Mouse (Mus musculus): ENCODE results near the gene Atg5.
A peak's percentile ranks its signal among the peaks of the same experiment; 100 is the strongest.

Atg5 gene

GRCm38 (mm10) chr10:44353467-44353866 lies 85.3 kb downstream of the Atg5 start:
- DNase-seq (ENCODE audit: low spot score in 2 of 2) = no peak

GRCm38 (mm10) chr10:44354393-44354792 lies 86.2 kb downstream of the Atg5 start:
- no peak for DNase-seq (ENCODE audit: low spot score in 2 of 2)

GRCm38 (mm10) chr10:44355216-44355615 lies 87.1 kb downstream of the Atg5 start:
- no peak for DNase-seq (ENCODE audit: low spot score in 2 of 2)

- DNase-seq (ENCODE audit: low spot score in 2 of 2) = no peak
These were observed 88.5 kb downstream of the Atg5 start for GRCm38 (mm10) chr10:44356625-44357024.

- DNase-seq (ENCODE audit: low spot score in 2 of 2) = no peak
These were observed 89.2 kb downstream of the Atg5 start for GRCm38 (mm10) chr10:44357316-44357715.

GRCm38 (mm10) chr10:44358816-44359215 lies 90.7 kb downstream of the Atg5 start:
- no peak for DNase-seq (ENCODE audit: low spot score in 2 of 2)

GRCm38 (mm10) chr10:44360632-44361031 lies 92.5 kb downstream of the Atg5 start:
- DNase-seq (ENCODE audit: low spot score in 2 of 2) = no peak

GRCm38 (mm10) chr10:44362435-44362834 lies 94.3 kb downstream of the Atg5 start:
- no peak for DNase-seq (ENCODE audit: low spot score in 2 of 2)

- DNase-seq (ENCODE audit: low spot score in 2 of 2) = no peak
These were observed 94.7 kb downstream of the Atg5 start for GRCm38 (mm10) chr10:44362846-44363245.

- DNase-seq (ENCODE audit: low spot score in 2 of 2) = no peak
These were observed 98.0 kb downstream of the Atg5 start for GRCm38 (mm10) chr10:44366186-44366585.

GRCm38 (mm10) chr10:44367043-44367442 lies 98.9 kb downstream of the Atg5 start:
- DNase-seq (ENCODE audit: low spot score in 2 of 2) = no peak

- no peak for DNase-seq (ENCODE audit: low spot score in 2 of 2)
These were observed 100.4 kb downstream of the Atg5 start for GRCm38 (mm10) chr10:44368596-44368995.

- no peak for DNase-seq (ENCODE audit: low spot score in 2 of 2)
These were observed 102.5 kb downstream of the Atg5 start for GRCm38 (mm10) chr10:44370666-44371065.

GRCm38 (mm10) chr10:44372210-44372609 lies 104.1 kb downstream of the Atg5 start:
- no peak for DNase-seq (ENCODE audit: low spot score in 2 of 2)

GRCm38 (mm10) chr10:44374678-44375077 lies 106.5 kb downstream of the Atg5 start:
- DNase-seq (ENCODE audit: low spot score in 2 of 2) = no peak

- no peak for DNase-seq (ENCODE audit: low spot score in 2 of 2)
These were observed 107.3 kb downstream of the Atg5 start for GRCm38 (mm10) chr10:44375501-44375900.

- DNase-seq (ENCODE audit: low spot score in 2 of 2) = no peak
These were observed 109.7 kb downstream of the Atg5 start for GRCm38 (mm10) chr10:44377821-44378220.

- no peak for DNase-seq (ENCODE audit: low spot score in 2 of 2)
These were observed 110.2 kb downstream of the Atg5 start for GRCm38 (mm10) chr10:44378403-44378802.

- peak; percentile 67 to 75 for DNase-seq (ENCODE audit: low spot score in 2 of 2)
These were observed 112.5 kb downstream of the Atg5 start for GRCm38 (mm10) chr10:44380476-44381208.

- DNase-seq (ENCODE audit: low spot score in 2 of 2) = peak; percentile 41 to 53
These were observed 113.2 kb downstream of the Atg5 start for GRCm38 (mm10) chr10:44381397-44381796.

- DNase-seq (ENCODE audit: low spot score in 2 of 2) = no peak
These were observed 113.8 kb downstream of the Atg5 start for GRCm38 (mm10) chr10:44381948-44382347.

- no peak for DNase-seq (ENCODE audit: low spot score in 2 of 2)
These were observed 115.1 kb downstream of the Atg5 start for GRCm38 (mm10) chr10:44383213-44383612.

- no peak for DNase-seq (ENCODE audit: low spot score in 2 of 2)
These were observed 117.1 kb downstream of the Atg5 start for GRCm38 (mm10) chr10:44385227-44385626.

GRCm38 (mm10) chr10:44388706-44389233 lies 120.6 kb downstream of the Atg5 start:
- no peak for DNase-seq (ENCODE audit: low spot score in 2 of 2)
